Mouse (Mus musculus) heart, embryonic 10.5 days (tissue): ENCODE data around the gene Gm3839. TPM values are rescaled to one million over a fixed set of nuclear protein-coding genes. Genes with fewer than 3 reads are reported as not detected.

Experiments used
- microRNA-seq: library from miRNA; unstranded; fragments of <30 nt; microRNA quantifications from one replicate; pipeline ENCODE4, GENCODE M21; 2017
- polyA plus RNA-seq: library from polyadenylated mRNA; unstranded; fragments of >200 nt; fragmentation: Nextera tagmentation; extraction: Ambion mirVana; gene quantifications from 2 replicates; pipeline ENCODE4 v1.2.1, GENCODE M21; 2016

Gm3839 gene
- polyA plus RNA-seq, 1 experiment from 2014 or later = 2.8 TPM

Small RNA genes lying within 50 kb of the gene (microRNA-seq; reads per million reads assigned to microRNA genes)
- not detected for gene Mir5124b

Other genes with a start within 250 kb of the Gm3839 start
- 3.4 and 4.4 TPM in 2 replicates for gene Fhit, start 194.7 kb downstream of the Gm3839 start, polyA plus RNA-seq
- gene Ptprg, start 196.8 kb upstream of the Gm3839 start, polyA plus RNA-seq = 22.2 and 22.8 TPM in 2 replicates